Mouse (Mus musculus) myocyte (in vitro differentiated cells): ENCODE results near the gene Pdcd5.

Source experiments
- CEBPB ChIP-seq: IDR thresholded peaks from 2 replicates; pipeline ENCODE4 v1.6.1; 2011; ENCODE audit warnings: mild to moderate bottlenecking, moderate library complexity; ENCODE audit not compliant: poor library complexity, insufficient read depth, severe bottlenecking
- E2F4 ChIP-seq: IDR thresholded peaks from one replicate; pipeline ENCODE4 v1.6.1; 2011; ENCODE audit warnings: mild to moderate bottlenecking, control low read depth, moderate library complexity; ENCODE audit not compliant: insufficient read depth
- MAX ChIP-seq: IDR thresholded peaks from one replicate; pipeline ENCODE4 v1.6.1; 2011; ENCODE audit warnings: low read depth, mild to moderate bottlenecking, control low read depth
- MYOD1 ChIP-seq, 3 experiments: IDR thresholded peaks; one replicate each; pipeline ENCODE4 v1.6.1; 2011; ENCODE audit warnings: control low read depth in 2 of 3, low read depth in 2 of 3, mild to moderate bottlenecking in 2 of 3, moderate library complexity in 1 of 3; ENCODE audit not compliant: insufficient read length in 2 of 3, control insufficient read depth in 1 of 3
- MYOG ChIP-seq, 3 experiments: IDR thresholded peaks; one replicate each; pipeline ENCODE4 v1.6.1; 2011; ENCODE audit warnings: control low read depth in 2 of 3, low read depth in 2 of 3, mild to moderate bottlenecking in 2 of 3; ENCODE audit not compliant: insufficient read length in 2 of 3, control insufficient read depth in 1 of 3, insufficient read depth in 1 of 3
- POLR2A ChIP-seq: IDR thresholded peaks from one replicate; pipeline ENCODE4 v1.6.1; 2011; ENCODE audit warnings: low read depth, mild to moderate bottlenecking, control low read depth, moderate library complexity; ENCODE audit not compliant: insufficient read length
- POLR2AphosphoS2 ChIP-seq: IDR thresholded peaks from one replicate; pipeline ENCODE4 v1.6.1; 2011; ENCODE audit warnings: low read depth, control low read depth; ENCODE audit not compliant: insufficient read length
- REST ChIP-seq: IDR thresholded peaks from one replicate; pipeline ENCODE4 v1.6.1; 2011; ENCODE audit warnings: mild to moderate bottlenecking, control low read depth, moderate library complexity; ENCODE audit not compliant: insufficient read depth, insufficient read length
- SRF ChIP-seq: IDR thresholded peaks from one replicate; pipeline ENCODE4 v1.6.1; 2011; ENCODE audit warnings: low read depth; ENCODE audit not compliant: control insufficient read depth, insufficient read length
- TCF12 ChIP-seq: IDR thresholded peaks from one replicate; pipeline ENCODE4 v1.6.1; 2011; ENCODE audit warnings: mild to moderate bottlenecking, control low read depth; ENCODE audit not compliant: poor library complexity, insufficient read depth, severe bottlenecking
- TCF3 ChIP-seq: IDR thresholded peaks from one replicate; pipeline ENCODE4 v1.6.1; 2011; ENCODE audit warnings: low read depth, control low read depth; ENCODE audit not compliant: insufficient read length
- USF1 ChIP-seq: IDR thresholded peaks from one replicate; pipeline ENCODE4 v1.6.1; 2011; ENCODE audit warnings: low read depth, mild to moderate bottlenecking, control low read depth, moderate library complexity

GRCm38 (mm10) chr7:35668066-35669041, 21.0 kb upstream of the Pdcd5 start:
- TF ChIP-seq MAX = no peak
- TF ChIP-seq POLR2AphosphoS2 = no peak
- TF ChIP-seq CEBPB = no peak
- no peak for TF ChIP-seq POLR2A
- TF ChIP-seq E2F4 = no peak
- no peak for TF ChIP-seq USF1
- no peak for TF ChIP-seq SRF
- TF ChIP-seq MYOG (IDR thresholded peaks at IDR 0.05; ENCODE audit: control insufficient read depth in 1 of 3, insufficient read depth in 1 of 3, insufficient read length in 2 of 3, low read depth in 2 of 3) = no peak
- TF ChIP-seq TCF12 = no peak
- TF ChIP-seq MYOD1 (IDR thresholded peaks at IDR 0.05; ENCODE audit: control insufficient read depth in 1 of 3, insufficient read length in 2 of 3, low read depth in 2 of 3) = no peak
- no peak for TF ChIP-seq REST
- TF ChIP-seq TCF3 = no peak
